Mouse (Mus musculus): ENCODE results near the gene Gm44973. TPM values are rescaled to one million over a fixed set of nuclear protein-coding genes. Genes with fewer than 3 reads are reported as not detected.

Gene Gm44973
- polyA plus RNA-seq (2014; fragmentation: Illumina TruSeq; extraction: RNeasy Lipid Tissue Mini Kit (QIAGEN cat#74804); ENCODE audit: low read depth, low replicate concordance) = not detected

DNA sequence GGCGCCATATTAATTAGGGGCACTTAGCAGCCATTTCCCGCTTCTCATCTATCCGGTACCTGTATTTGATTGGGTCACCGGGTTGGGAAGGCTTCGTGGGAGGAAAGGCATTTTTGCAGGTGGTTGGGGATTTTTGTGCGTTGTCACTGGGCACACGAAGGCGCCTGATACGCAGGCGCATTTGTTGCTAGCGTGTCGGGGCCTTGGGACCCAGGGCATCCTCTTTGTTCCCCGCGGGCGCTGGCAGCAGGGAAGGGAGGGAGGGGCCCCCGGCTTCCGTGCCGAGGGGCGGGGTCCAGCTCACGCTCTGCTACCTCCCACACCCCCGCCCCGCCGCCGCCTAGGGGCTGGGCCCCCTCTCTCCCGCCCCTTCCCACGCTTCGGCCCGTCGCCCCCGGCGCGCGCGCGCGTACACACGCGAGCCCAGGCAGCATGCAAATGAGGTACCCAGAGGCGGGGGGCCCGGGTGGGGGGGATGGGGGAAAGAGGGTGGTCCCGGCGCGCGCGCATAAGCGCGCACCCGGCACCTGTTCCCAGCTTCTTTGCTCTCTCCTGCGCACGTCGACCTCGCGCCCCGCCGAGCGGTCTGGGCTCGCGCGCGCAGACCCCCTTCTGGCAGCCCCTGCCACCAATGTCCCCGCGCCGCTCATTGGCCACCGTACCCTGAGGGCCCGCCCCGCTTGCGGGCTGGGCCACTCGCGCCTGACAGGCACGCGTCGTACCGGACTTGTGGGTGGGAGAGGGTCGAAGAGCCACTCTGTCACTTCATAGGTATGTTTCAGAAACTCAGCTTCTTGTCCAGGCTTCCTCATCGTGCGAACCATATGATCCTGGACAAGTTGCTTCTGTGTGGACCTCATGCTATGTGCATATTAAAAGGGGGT, at the start of gene Gm44973:
Gene Gm44973, plus strand, starts transcription at position 379 of the 884 bp plus-strand sequence.

DNA sequence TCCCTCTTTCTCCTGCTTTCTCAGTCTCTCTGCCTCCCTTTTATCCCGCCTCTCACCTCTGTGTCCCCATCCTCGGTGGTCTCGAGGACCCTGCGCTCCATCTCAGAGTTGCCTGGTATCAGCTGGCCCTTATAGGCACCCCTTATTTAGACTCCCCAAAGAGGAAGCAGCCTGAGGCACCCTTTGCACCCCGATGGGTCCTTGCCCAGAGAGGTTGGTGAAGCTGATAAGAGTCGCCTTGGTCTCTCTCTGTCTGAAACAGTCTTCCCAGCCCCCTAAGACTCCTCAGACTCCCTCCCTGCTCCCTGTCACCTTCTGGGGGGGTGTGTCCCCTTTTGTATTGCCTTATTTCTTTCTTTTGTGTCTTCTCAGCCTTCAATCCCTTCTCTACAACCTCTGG, 44.2 kb upstream of the Gm44973 start, which contains the start of gene Sbk3:
Gene Sbk3, minus strand, starts transcription at position 101 of the 400 bp plus-strand sequence.

DNA sequence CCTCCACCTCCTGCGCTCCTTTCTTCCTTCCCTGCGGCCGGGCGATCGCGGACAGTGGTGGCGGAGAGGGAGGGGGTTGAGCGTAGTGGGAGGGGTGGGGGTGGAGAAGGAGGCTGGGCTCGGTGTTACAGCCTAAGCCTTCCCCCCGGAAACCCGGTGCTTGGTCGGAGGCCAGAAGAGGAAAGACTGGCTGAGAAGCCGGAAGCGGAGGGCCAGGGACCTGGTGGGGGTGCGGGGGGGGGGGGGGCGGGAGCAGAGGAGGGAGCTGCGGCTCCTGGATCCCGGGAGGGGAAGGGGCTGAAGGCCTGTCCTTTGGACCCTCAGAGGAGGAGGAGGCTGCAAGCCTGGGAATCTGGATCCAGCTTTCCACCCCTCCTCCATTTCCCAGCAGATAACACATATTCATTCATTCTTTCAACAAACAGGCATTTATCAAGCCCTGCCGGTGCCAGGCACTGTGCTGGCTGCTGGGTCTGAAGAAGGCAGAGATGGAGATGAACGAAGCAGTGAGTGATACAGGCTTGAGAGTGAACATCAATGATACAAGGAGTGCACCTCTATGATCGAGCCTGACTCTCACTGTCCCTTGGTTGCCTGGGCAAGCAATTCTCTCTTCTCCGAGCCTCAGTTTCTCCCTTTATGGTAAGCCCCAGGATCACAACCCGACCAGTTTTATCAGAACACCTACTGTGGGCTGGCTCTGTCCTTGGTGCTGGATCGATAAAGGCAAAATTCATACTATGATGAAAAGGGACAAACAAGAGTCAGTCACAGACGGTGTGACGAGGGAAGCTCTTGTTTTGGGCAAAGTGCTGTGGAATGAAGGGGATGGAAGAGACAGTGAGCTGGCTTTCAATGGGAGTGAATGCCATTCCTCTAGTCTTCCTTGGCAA, 19.0 kb upstream of the Gm44973 start, which contains the start of gene Zfp579:
Gene Zfp579, minus strand, starts transcription at position 156 of the 893 bp plus-strand sequence.

GRCm38 (mm10) chr7:5014251-5015117, 812 bp upstream of the Gm44973 start, which contains the start of the genes Zfp524 and Fiz1:
Gene Zfp524 (plus strand): TSS chr7:5014415.
Gene Fiz1 (minus strand): TSS chr7:5014697.

GRCm38 (mm10) chr7:5020000-5020681, 4.8 kb downstream of the Gm44973 start, which contains the start of the genes Zfp865 and Ccdc106:
Gene Zfp865 (plus strand): TSS chr7:5020376.
Gene Ccdc106 (plus strand): TSS chr7:5020553.

GRCm38 (mm10) chr7:5033818-5034217, 18.5 kb downstream of the Gm44973 start, which contains the start of gene 4632433K11Rik:
Gene 4632433K11Rik (plus strand): TSS chr7:5034118.

GRCm38 (mm10) chr7:5038109-5038732, 22.9 kb downstream of the Gm44973 start, which contains the start of gene Zfp784:
Gene Zfp784 (minus strand): TSS chr7:5038446.

GRCm38 (mm10) chr7:5051193-5052192, 36.2 kb downstream of the Gm44973 start, which contains the start of gene Zfp580:
Gene Zfp580 (plus strand): TSS chr7:5051538.

GRCm38 (mm10) chr7:5061774-5062359, 46.6 kb downstream of the Gm44973 start, which contains the start of gene U2af2:
Gene U2af2 (plus strand): TSS chr7:5062143.

GRCm38 (mm10) chr7:5080010-5080751, 64.9 kb downstream of the Gm44973 start, which contains the start of gene Epn1:
Gene Epn1 (plus strand): TSS chr7:5080235.

Other genes with a start within 250 kb of the Gm44973 start
- gene Fam71e2, start 244.2 kb upstream of the Gm44973 start, polyA plus RNA-seq (2014; fragmentation: Illumina TruSeq; extraction: RNeasy Lipid Tissue Mini Kit (QIAGEN cat#74804); ENCODE audit: low read depth, low replicate concordance) = not detected
- 0.20 TPM for gene Il11, start 232.6 kb upstream of the Gm44973 start, polyA plus RNA-seq (2014; fragmentation: Illumina TruSeq; extraction: RNeasy Lipid Tissue Mini Kit (QIAGEN cat#74804); ENCODE audit: low read depth, low replicate concordance)
- gene Tmem190, start 232.6 kb upstream of the Gm44973 start, polyA plus RNA-seq (2014; fragmentation: Illumina TruSeq; extraction: RNeasy Lipid Tissue Mini Kit (QIAGEN cat#74804); ENCODE audit: low read depth, low replicate concordance) = not detected
- gene Tmem238, start 225.8 kb upstream of the Gm44973 start, polyA plus RNA-seq (2014; fragmentation: Illumina TruSeq; extraction: RNeasy Lipid Tissue Mini Kit (QIAGEN cat#74804); ENCODE audit: low read depth, low replicate concordance) = 1.3 TPM
- gene Rpl28, start 222.6 kb upstream of the Gm44973 start, polyA plus RNA-seq (2014; fragmentation: Illumina TruSeq; extraction: RNeasy Lipid Tissue Mini Kit (QIAGEN cat#74804); ENCODE audit: low read depth, low replicate concordance) = 11.3 TPM
- gene Ube2s, start 202.9 kb upstream of the Gm44973 start, polyA plus RNA-seq (2014; fragmentation: Illumina TruSeq; extraction: RNeasy Lipid Tissue Mini Kit (QIAGEN cat#74804); ENCODE audit: low read depth, low replicate concordance) = 2.9 TPM
- 3.2 TPM for gene Shisa7, start 170.8 kb upstream of the Gm44973 start, polyA plus RNA-seq (2014; fragmentation: Illumina TruSeq; extraction: RNeasy Lipid Tissue Mini Kit (QIAGEN cat#74804); ENCODE audit: low read depth, low replicate concordance)
- 2.9 TPM for gene Isoc2b, start 145.2 kb upstream of the Gm44973 start, polyA plus RNA-seq (2014; fragmentation: Illumina TruSeq; extraction: RNeasy Lipid Tissue Mini Kit (QIAGEN cat#74804); ENCODE audit: low read depth, low replicate concordance)
- 5.4 TPM for gene Isoc2a, start 138.3 kb upstream of the Gm44973 start, polyA plus RNA-seq (2014; fragmentation: Illumina TruSeq; extraction: RNeasy Lipid Tissue Mini Kit (QIAGEN cat#74804); ENCODE audit: low read depth, low replicate concordance)
- not detected for gene Gm36210, start 109.0 kb upstream of the Gm44973 start, polyA plus RNA-seq (2014; fragmentation: Illumina TruSeq; extraction: RNeasy Lipid Tissue Mini Kit (QIAGEN cat#74804); ENCODE audit: low read depth, low replicate concordance)
- not detected for gene Zfp628, start 100.3 kb upstream of the Gm44973 start, polyA plus RNA-seq (2014; fragmentation: Illumina TruSeq; extraction: RNeasy Lipid Tissue Mini Kit (QIAGEN cat#74804); ENCODE audit: low read depth, low replicate concordance)
- 0.57 TPM for gene Nat14, start 93.5 kb upstream of the Gm44973 start, polyA plus RNA-seq (2014; fragmentation: Illumina TruSeq; extraction: RNeasy Lipid Tissue Mini Kit (QIAGEN cat#74804); ENCODE audit: low read depth, low replicate concordance)
- not detected for gene Ssc5d, start 89.7 kb upstream of the Gm44973 start, polyA plus RNA-seq (2014; fragmentation: Illumina TruSeq; extraction: RNeasy Lipid Tissue Mini Kit (QIAGEN cat#74804); ENCODE audit: low read depth, low replicate concordance)
- not detected for gene Sbk2, start 51.1 kb upstream of the Gm44973 start, polyA plus RNA-seq (2014; fragmentation: Illumina TruSeq; extraction: RNeasy Lipid Tissue Mini Kit (QIAGEN cat#74804); ENCODE audit: low read depth, low replicate concordance)
- not detected for gene Sbk3, start 44.3 kb upstream of the Gm44973 start, polyA plus RNA-seq (2014; fragmentation: Illumina TruSeq; extraction: RNeasy Lipid Tissue Mini Kit (QIAGEN cat#74804); ENCODE audit: low read depth, low replicate concordance)
- 10.8 TPM for gene Zfp579, start 19.3 kb upstream of the Gm44973 start, polyA plus RNA-seq (2014; fragmentation: Illumina TruSeq; extraction: RNeasy Lipid Tissue Mini Kit (QIAGEN cat#74804); ENCODE audit: low read depth, low replicate concordance)
- gene Zfp524, start 1.1 kb upstream of the Gm44973 start, polyA plus RNA-seq (2014; fragmentation: Illumina TruSeq; extraction: RNeasy Lipid Tissue Mini Kit (QIAGEN cat#74804); ENCODE audit: low read depth, low replicate concordance) = not detected
- 11.1 TPM for gene Fiz1, start 799 bp upstream of the Gm44973 start, polyA plus RNA-seq (2014; fragmentation: Illumina TruSeq; extraction: RNeasy Lipid Tissue Mini Kit (QIAGEN cat#74804); ENCODE audit: low read depth, low replicate concordance)
- gene Zfp865, start 4.9 kb downstream of the Gm44973 start, polyA plus RNA-seq (2014; fragmentation: Illumina TruSeq; extraction: RNeasy Lipid Tissue Mini Kit (QIAGEN cat#74804); ENCODE audit: low read depth, low replicate concordance) = 2.9 TPM
- gene Ccdc106, start 5.1 kb downstream of the Gm44973 start, polyA plus RNA-seq (2014; fragmentation: Illumina TruSeq; extraction: RNeasy Lipid Tissue Mini Kit (QIAGEN cat#74804); ENCODE audit: low read depth, low replicate concordance) = 0.49 TPM
- gene 4632433K11Rik, start 18.6 kb downstream of the Gm44973 start, polyA plus RNA-seq (2014; fragmentation: Illumina TruSeq; extraction: RNeasy Lipid Tissue Mini Kit (QIAGEN cat#74804); ENCODE audit: low read depth, low replicate concordance) = 3.2 TPM
- 5.4 TPM for gene Zfp784, start 22.9 kb downstream of the Gm44973 start, polyA plus RNA-seq (2014; fragmentation: Illumina TruSeq; extraction: RNeasy Lipid Tissue Mini Kit (QIAGEN cat#74804); ENCODE audit: low read depth, low replicate concordance)
- 0.57 TPM for gene Zfp580, start 36.0 kb downstream of the Gm44973 start, polyA plus RNA-seq (2014; fragmentation: Illumina TruSeq; extraction: RNeasy Lipid Tissue Mini Kit (QIAGEN cat#74804); ENCODE audit: low read depth, low replicate concordance)
- gene U2af2, start 46.6 kb downstream of the Gm44973 start, polyA plus RNA-seq (2014; fragmentation: Illumina TruSeq; extraction: RNeasy Lipid Tissue Mini Kit (QIAGEN cat#74804); ENCODE audit: low read depth, low replicate concordance) = 6.9 TPM
- gene Epn1, start 64.7 kb downstream of the Gm44973 start, polyA plus RNA-seq (2014; fragmentation: Illumina TruSeq; extraction: RNeasy Lipid Tissue Mini Kit (QIAGEN cat#74804); ENCODE audit: low read depth, low replicate concordance) = 0.93 TPM
- not detected for gene Rfpl4, start 101.5 kb downstream of the Gm44973 start, polyA plus RNA-seq (2014; fragmentation: Illumina TruSeq; extraction: RNeasy Lipid Tissue Mini Kit (QIAGEN cat#74804); ENCODE audit: low read depth, low replicate concordance)
- gene Rasl2-9, start 110.5 kb downstream of the Gm44973 start, polyA plus RNA-seq (2014; fragmentation: Illumina TruSeq; extraction: RNeasy Lipid Tissue Mini Kit (QIAGEN cat#74804); ENCODE audit: low read depth, low replicate concordance) = 3.3 TPM
- not detected for gene Vmn1r55, start 134.2 kb downstream of the Gm44973 start, polyA plus RNA-seq (2014; fragmentation: Illumina TruSeq; extraction: RNeasy Lipid Tissue Mini Kit (QIAGEN cat#74804); ENCODE audit: low read depth, low replicate concordance)
- not detected for gene Vmn1r56, start 181.3 kb downstream of the Gm44973 start, polyA plus RNA-seq (2014; fragmentation: Illumina TruSeq; extraction: RNeasy Lipid Tissue Mini Kit (QIAGEN cat#74804); ENCODE audit: low read depth, low replicate concordance)
- gene Vmn1r57, start 203.0 kb downstream of the Gm44973 start, polyA plus RNA-seq (2014; fragmentation: Illumina TruSeq; extraction: RNeasy Lipid Tissue Mini Kit (QIAGEN cat#74804); ENCODE audit: low read depth, low replicate concordance) = not detected